Mouse (Mus musculus): ENCODE results near the gene Gm2244. TPM values are rescaled to one million over a fixed set of nuclear protein-coding genes. Genes with fewer than 3 reads are reported as not detected.
"Not testable (repeated sequence)": the region's sequence is repeated elsewhere in the genome, so short reads cannot be mapped to it uniquely, and the experiment has no call there.

The Gm2244 gene
- total RNA-seq (2022), result not detected

GRCm38 (mm10) chr14:19549863-19550262 lies at the start of gene Gm2244:
Gene Gm2244 (minus strand): TSS chr14:19549963.
- not testable (repeated sequence) for DNase-seq (ENCODE audit: low spot score)

- DNase-seq (ENCODE audit: low spot score), result peak; percentile 41
Observed at GRCm38 (mm10) chr14:19584804-19585667, 35.3 kb upstream of the Gm2244 start, which contains the start of gene Gm2237. Gene Gm2237 (minus strand): TSS chr14:19585135.

Other genes starting within 250 kb of the Gm2244 start
- under 1 TPM in 1 of 4 experiments, not detected in 3; 0.50 TPM for gene Gm21738, start 131.0 kb downstream of the Gm2244 start, total RNA-seq (2022)
- 1 to 10 TPM in 1 of 4 experiments, under 1 TPM in 2, not detected in 1; 0.55 to 1.8 (median 0.73) TPM for gene Gm2237, start 35.2 kb upstream of the Gm2244 start, total RNA-seq (2022)
- gene Gm5458, start 52.6 kb upstream of the Gm2244 start, total RNA-seq (2022), result not detected
- 10 to 100 TPM; 17.5 to 19.7 (median 18.4) TPM for gene Nid2, start 201.3 kb upstream of the Gm2244 start, total RNA-seq (2022)